Mouse (Mus musculus): ENCODE results near the gene Ddx6.
"Not testable (repeated sequence)": the region's sequence is repeated elsewhere in the genome, so short reads cannot be mapped to it uniquely, and the experiment has no call there.

The Ddx6 gene

DNA sequence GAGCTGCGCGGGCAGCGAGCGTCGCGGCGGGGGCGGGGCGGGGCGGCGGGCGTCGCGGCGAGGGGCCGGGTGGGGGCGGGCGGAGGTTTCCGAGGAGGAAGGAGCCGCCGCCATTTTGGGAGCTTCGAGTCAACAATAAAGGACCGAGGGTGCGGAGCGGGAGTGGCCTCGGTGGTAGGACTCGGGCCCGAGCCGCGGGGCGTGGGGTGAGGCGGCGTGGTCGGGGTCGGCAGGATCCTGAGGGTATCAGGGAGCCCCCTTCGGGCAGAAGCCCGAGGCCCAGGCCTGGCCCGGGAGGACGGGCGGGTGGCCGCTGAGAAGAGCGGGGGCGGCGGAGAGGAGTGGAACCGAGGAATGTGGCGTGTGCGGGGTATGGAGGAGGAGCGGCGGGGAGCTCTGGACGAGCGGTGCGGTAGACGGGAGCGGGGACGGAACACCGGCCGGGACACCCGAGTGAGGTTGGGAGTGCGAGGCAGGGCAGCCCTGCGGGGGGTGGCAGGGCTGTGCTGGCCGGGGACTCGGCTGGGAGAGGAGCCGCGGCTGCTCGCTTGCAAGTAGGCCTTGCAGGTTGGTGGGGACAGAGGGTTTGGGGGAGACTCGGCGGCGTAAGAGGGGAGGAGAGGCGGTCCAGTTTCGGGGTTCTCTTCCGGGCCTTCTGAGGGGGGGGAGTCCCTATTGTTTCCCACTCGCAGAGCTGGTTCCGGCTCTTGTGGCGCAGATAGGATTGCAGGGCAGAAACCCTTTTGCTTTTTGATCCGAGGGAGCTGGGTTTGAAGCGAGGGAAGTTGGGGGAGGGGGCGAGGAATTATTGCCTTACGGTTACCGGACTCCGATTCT is at the start of gene Ddx6:
TSS of gene Ddx6 (plus strand) at position 114 of the 837 bp plus-strand sequence.
- peak in 1 of 2 experiments; percentile 62 for DNase-seq (ENCODE audit: low spot score in 2 of 2)

GRCm38 (mm10) chr9:44561597-44561996 is 43.1 kb upstream of the Ddx6 start, which contains the start of gene Cxcr5:
Gene Cxcr5, minus strand, starts transcription at chr9:44561877.
- no peak for DNase-seq (ENCODE audit: low spot score in 2 of 2)

DNA sequence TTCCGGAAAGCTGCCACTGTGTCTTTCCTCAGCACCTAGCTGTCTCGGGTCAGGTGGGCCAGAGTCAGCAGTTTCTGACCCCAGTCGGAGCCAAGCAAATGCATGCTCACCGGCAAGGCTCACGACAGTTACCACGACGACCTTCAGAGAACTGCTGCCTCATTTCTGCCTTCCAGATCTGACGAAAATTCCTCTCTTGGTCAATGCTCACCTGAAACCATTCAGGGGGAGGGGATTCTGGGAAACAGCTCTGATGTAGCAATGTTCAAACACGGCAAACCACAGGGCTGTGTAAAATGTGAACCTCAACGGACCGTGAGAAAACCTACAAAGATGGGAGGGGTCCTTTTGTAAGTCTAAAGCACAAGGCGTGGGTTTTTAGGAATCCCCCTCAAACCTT is 41.8 kb upstream of the Ddx6 start:
- no peak for DNase-seq (ENCODE audit: low spot score in 2 of 2)

DNA sequence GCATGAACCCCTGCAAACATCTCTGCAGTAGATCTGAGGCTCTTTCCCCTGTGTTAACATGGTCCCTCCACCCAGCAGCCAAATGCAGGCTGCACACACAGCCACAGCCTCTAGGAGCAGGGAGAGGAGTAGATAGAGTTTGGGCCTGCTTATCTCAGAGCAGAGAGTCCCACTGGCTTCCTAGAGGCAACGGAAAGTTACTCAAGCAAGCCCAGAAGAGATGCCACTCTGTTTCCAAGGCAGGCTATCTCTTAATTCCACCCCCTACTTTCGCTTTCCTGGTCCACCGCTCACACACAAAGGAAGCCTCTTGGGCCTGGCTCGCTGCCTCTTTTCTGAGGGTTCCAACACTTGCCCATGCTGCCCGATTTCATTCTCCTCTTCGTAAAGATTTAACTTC is 39.3 kb upstream of the Ddx6 start:
- DNase-seq (ENCODE audit: low spot score in 2 of 2) = no peak

DNA sequence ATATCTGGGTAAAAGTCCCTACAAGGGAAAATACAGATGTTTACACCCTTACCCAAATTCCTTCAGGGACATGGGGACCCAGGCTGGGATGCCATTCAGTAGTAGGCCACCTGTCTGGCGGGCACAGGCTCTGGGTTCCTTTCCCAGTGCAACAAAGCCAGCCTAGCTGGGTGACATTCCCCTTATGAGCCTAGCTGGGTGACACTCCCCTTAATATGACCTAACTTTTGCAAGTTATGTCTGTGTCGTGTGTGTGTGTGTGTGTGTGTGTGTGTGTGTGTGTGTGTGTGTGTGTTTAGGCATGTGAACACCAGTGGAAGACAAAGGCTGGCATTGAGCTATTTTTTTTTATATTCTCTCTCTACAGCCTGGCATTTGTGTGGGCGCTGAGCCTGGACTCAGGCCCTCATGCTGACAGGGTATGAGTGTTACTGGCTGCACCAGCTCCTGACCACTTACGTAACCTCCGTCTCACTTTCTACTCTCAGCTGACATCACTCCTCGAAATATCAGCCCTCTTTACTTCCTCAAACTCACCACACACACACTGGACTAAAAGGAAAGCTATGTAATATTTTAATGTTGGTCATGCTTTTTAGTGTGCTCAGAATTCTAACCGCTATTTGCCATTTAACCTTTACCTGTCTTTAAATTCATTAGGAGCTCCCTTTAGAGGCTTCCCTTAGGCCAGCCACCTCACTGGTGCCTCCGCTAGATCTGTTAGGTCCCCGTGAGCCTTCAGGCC is 37.2 kb upstream of the Ddx6 start:
- DNase-seq (ENCODE audit: low spot score in 2 of 2) = peak in 1 of 2 experiments; percentile 15

- DNase-seq (ENCODE audit: low spot score in 2 of 2) = no peak
These were observed 36.6 kb upstream of the Ddx6 start for GRCm38 (mm10) chr9:44568083-44568455.

DNA sequence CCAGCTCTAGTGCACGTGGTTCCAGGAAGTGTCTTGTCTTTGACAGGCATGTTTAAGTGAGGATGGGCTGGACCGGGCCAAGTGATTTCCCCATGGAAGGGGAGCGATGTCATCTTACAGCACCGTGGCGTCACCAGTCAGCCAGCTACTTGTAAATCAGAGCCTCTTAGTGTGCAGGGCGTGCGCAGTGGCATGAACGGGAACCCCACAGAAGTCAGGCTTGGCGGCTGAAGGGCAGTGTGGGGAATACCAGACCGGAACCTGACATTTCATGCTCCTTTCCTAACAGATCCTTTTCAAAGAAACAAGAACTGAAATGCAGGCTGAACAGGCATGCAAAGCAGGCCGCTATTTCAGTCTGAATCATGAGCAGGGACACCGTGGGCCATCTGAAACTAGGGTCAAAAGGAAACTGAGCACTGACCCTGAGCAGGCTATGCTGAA is 33.7 kb upstream of the Ddx6 start:
- DNase-seq (ENCODE audit: low spot score in 2 of 2) = peak in 1 of 2 experiments; percentile 12

GRCm38 (mm10) chr9:44573306-44573705 is 31.4 kb upstream of the Ddx6 start:
- no peak for DNase-seq (ENCODE audit: low spot score in 2 of 2)

DNA sequence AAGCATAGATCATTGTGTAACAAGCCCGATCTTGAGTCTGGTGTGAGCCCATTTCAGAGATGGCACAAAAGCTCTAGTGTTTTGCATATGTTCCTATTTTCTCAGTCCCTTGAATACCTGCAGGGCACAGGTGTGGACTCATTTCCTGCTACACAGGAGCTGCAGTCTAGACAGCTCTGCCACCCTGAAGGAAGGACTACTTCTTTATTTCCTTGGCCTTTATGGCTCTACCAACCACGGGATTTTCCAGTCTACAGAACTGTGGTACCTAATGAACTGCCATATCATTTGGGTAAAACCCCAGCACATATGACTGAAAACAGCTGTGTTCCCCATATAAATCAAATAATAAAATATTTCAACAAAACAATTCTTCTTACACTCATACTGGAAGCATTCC is 29.6 kb upstream of the Ddx6 start:
- DNase-seq (ENCODE audit: low spot score in 2 of 2) = no peak

- not testable (repeated sequence) for DNase-seq (ENCODE audit: low spot score in 2 of 2)
These were observed 28.6 kb upstream of the Ddx6 start for GRCm38 (mm10) chr9:44576046-44576445.

- peak in 1 of 2 experiments; percentile 14 for DNase-seq (ENCODE audit: low spot score in 2 of 2)
These were observed 25.3 kb upstream of the Ddx6 start for GRCm38 (mm10) chr9:44579392-44579791.

DNA sequence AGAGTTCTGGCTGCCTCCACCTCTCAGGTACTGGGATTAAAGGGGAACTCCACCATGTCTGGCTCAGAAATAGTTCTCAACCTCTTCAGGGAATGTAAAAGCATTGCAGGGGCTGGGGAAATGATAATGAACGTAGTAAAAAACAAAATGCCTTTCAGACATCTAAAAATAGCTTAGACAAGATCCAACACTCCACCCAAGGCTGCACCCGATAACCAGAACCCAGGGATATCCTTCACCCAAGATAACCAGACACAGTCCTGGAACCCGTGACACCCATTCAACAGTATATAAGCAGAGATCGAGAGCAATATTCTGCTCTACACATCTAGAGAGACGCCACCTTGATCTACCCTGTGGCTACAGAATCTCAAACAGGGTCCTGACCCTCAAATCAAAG is 24.6 kb upstream of the Ddx6 start:
- DNase-seq (ENCODE audit: low spot score in 2 of 2) = no peak

- no peak for DNase-seq (ENCODE audit: low spot score in 2 of 2)
These were observed 23.3 kb upstream of the Ddx6 start for GRCm38 (mm10) chr9:44581423-44581822.

- DNase-seq (ENCODE audit: low spot score in 2 of 2) = no peak
These were observed 22.3 kb upstream of the Ddx6 start for GRCm38 (mm10) chr9:44582390-44582789.

- no peak for DNase-seq (ENCODE audit: low spot score in 2 of 2)
These were observed 17.9 kb upstream of the Ddx6 start for GRCm38 (mm10) chr9:44586640-44587261.

DNA sequence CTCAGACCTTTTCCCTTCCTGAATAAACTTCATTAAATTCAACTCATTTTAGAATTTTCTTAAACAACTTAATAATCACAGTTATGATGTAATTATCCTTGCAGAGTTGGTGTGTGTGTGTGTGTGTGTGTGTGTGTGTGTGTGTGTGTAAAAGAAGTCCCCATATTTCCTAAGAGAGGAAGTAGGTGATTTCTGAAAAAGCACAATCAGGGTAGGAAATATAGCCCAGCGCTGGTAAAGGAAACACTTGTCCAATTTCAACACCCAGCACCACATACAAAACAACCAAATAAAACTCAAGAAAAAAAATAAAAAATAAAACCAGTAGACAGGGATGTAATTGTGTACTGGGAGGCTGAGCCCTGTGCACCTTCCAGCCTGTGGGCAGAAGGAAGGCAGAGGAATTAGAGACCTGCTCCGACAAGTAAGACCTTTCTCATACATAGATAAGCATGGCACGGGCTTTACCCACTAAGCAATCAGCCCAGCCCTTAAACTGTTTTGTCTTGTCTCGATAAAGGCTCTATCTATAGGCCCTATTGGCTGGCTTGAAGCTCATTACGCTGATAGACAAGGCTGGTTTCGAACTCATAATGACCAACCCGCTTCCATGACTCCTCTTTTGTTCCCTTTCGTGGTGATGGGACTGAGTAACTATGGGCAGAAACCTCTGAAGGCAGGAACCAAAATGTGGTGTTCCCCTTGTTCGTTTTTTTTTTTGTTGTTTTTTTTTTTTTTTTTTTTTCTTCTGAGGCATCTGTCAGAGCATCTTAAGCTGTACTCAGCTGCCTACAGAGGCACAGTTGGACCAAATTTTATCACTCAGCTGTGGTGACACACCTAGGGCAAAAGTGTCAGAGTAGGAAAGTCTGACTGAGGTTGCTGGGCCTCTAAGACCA is 17.2 kb upstream of the Ddx6 start:
- no peak for DNase-seq (ENCODE audit: low spot score in 2 of 2)

DNA sequence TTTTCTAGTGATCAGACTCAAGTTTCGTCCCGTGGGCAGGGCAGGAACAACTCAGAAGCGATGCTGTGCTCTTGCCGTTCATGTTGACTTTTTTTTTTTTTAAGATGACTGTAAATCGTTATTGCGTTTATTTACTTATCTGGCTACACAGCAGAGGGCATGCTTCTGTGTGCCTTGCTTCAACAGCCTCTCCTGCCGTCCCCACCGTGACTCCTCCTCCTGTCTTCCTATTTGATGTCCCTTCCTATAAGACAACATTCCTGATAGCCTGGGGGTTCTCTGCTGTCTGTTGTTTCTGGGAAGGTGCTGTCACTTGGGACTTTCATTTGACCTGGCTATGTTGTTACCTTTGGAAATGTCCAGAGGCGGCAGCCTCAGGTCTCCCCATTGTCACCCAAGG is 16.1 kb upstream of the Ddx6 start:
- no peak for DNase-seq (ENCODE audit: low spot score in 2 of 2)

- no peak for DNase-seq (ENCODE audit: low spot score in 2 of 2)
These were observed 15.6 kb upstream of the Ddx6 start for GRCm38 (mm10) chr9:44589095-44589494.

GRCm38 (mm10) chr9:44590969-44591368 is 13.7 kb upstream of the Ddx6 start:
- no peak for DNase-seq (ENCODE audit: low spot score in 2 of 2)

GRCm38 (mm10) chr9:44591595-44592188 is 13.0 kb upstream of the Ddx6 start:
- DNase-seq (ENCODE audit: low spot score in 2 of 2) = no peak

GRCm38 (mm10) chr9:44593221-44593620 is 11.5 kb upstream of the Ddx6 start:
- DNase-seq (ENCODE audit: low spot score in 2 of 2) = no peak

Data from left cerebral cortex, adult 9 months (tissue).